Mouse (Mus musculus): ENCODE results near the gene Ssxb3. TPM values are rescaled to one million over a fixed set of nuclear protein-coding genes. Genes with fewer than 3 reads are reported as not detected.

The Ssxb3 gene
- not detected in 2 replicates for polyA plus RNA-seq (2012; ENCODE audit: low replicate concordance)

DNA sequence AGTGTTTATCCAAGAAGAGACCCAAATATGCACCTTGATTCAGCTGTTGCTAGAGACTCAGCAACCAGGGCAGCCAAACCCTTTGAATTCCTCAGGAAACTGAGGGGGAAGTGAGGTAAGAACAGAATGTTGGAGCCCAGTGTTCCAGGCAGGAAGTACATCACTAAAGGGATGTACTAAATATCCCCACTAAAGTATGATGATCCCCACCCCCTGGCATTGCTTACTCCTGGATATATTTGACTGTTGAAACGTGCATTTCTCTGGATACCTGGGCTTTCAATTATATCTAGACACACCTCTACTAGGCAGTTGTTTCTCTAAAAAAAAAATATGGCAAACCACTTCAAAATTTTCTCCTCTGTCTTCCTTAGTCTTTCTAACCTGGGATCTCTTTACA is at the start of gene Ssxb3:
Gene Ssxb3, minus strand, starts transcription at position 101 of the 400 bp plus-strand sequence.

DNA sequence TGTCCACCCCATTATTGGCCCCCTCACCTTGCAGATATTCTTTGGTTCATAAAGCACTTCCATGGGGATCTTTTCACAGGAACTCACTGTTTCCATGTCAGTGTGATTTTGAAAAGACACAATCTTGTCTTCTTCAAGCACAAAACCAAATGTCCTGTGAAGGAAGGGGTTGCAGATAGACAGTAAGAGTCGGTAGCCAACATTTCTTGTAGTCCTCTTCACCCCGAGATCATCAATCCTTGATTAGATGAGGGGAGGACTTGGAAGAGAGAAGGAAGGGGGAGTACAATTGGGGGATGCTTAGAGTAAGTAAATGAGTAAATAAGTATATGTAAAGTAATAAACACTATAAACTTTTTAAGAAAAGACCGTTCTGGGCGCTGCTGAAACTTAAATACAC is 43.5 kb downstream of the Ssxb3 start, which contains the start of gene Ssxb6:
Gene Ssxb6, minus strand, starts transcription at position 101 of the 400 bp plus-strand sequence.

Other genes starting within 250 kb of the Ssxb3 start
- gene Ssxb9, start 224.8 kb downstream of the Ssxb3 start, polyA plus RNA-seq (2012; ENCODE audit: low replicate concordance), result not detected in 2 replicates
- gene Ssxb1, start 178.5 kb downstream of the Ssxb3 start, polyA plus RNA-seq (2012; ENCODE audit: low replicate concordance), result not detected in 2 replicates
- gene Ssxb2, start 130.1 kb downstream of the Ssxb3 start, polyA plus RNA-seq (2012; ENCODE audit: low replicate concordance), result not detected in 2 replicates
- gene Gm14459, start 66.9 kb downstream of the Ssxb3 start, polyA plus RNA-seq (2012; ENCODE audit: low replicate concordance), result not detected in 2 replicates
- not detected in 2 replicates for gene Ssxb6, start 43.6 kb downstream of the Ssxb3 start, polyA plus RNA-seq (2012; ENCODE audit: low replicate concordance)
- gene Ssxb8, start 99.0 kb upstream of the Ssxb3 start, polyA plus RNA-seq (2012; ENCODE audit: low replicate concordance), result not detected in 2 replicates
- gene Ssx9, start 156.6 kb upstream of the Ssxb3 start, polyA plus RNA-seq (2012; ENCODE audit: low replicate concordance), result not detected in 2 replicates
- gene Ssxb5, start 211.9 kb upstream of the Ssxb3 start, polyA plus RNA-seq (2012; ENCODE audit: low replicate concordance), result not detected in 2 replicates

All from hematopoietic multipotent progenitor cell, adult 10-12 weeks (in vitro differentiated cells).